Mouse (Mus musculus): ENCODE results near the gene Ttll8.

GRCm38 (mm10) chr15:88874477-88874876, 79.7 kb downstream of the Ttll8 start:
- TF ChIP-seq POLR2A (IDR thresholded peaks at IDR 0.05; ENCODE audit: borderline replicate concordance, low read depth, low read length) (no peak), CTCF (IDR thresholded peaks at IDR 0.05; ENCODE audit: low read depth, low read length) (no peak)
